Mouse (Mus musculus) forebrain, embryonic 16.5 days (tissue): ENCODE results near the gene Ncoa3. TPM values are rescaled to one million over a fixed set of nuclear protein-coding genes. Genes with fewer than 3 reads are reported as not detected.

Experiments
- ATAC-seq: fragments of 200-750 bp; cut with Nextera tagmentation; 2 replicates; pipeline ENCODE4 v1.8.0; 2017; ENCODE audit warnings: mild to moderate bottlenecking, moderate library complexity
- H3K27ac ChIP-seq: fragments of 300-500 bp; sonication (generic); 2 replicates; pipeline ENCODE4 v1.5.1; 2014; ENCODE audit warnings: low read length, control low read depth
- H3K27me3 ChIP-seq: fragments of 300-500 bp; sonication (generic); replicated peaks from 2 replicates; pipeline ENCODE4 v1.6.1; 2014; ENCODE audit warnings: low read length; ENCODE audit not compliant: control insufficient read depth, insufficient read depth
- H3K36me3 ChIP-seq: fragments of 300-500 bp; sonication (generic); 2 replicates; pipeline ENCODE4 v1.6.1; 2014; ENCODE audit not compliant: control insufficient read depth, insufficient read depth
- H3K4me1 ChIP-seq: fragments of 300-500 bp; sonication (generic); replicated peaks from 2 replicates; pipeline ENCODE4 v1.6.1; 2014; ENCODE audit warnings: low read length; ENCODE audit not compliant: control insufficient read depth, insufficient read depth
- H3K4me2 ChIP-seq: fragments of 300-500 bp; sonication (generic); 2 replicates; pipeline ENCODE4 v1.6.1; 2014; ENCODE audit warnings: mild to moderate bottlenecking, low read length, control low read depth
- H3K4me3 ChIP-seq: fragments of 300-500 bp; sonication (generic); replicated peaks from 2 replicates; pipeline ENCODE4 v1.5.1; 2014; ENCODE audit warnings: mild to moderate bottlenecking, low read length, control low read depth
- H3K9ac ChIP-seq: fragments of 300-500 bp; sonication (generic); replicated peaks from 2 replicates; pipeline ENCODE4 v1.6.1; 2014; ENCODE audit warnings: low read depth, low read length, control low read depth
- H3K9me3 ChIP-seq: fragments of 300-500 bp; sonication (generic); 2 replicates; pipeline ENCODE4 v1.6.1; 2016; ENCODE audit warnings: low read length; ENCODE audit not compliant: control insufficient read depth
- WGBS: fragments of 180-500 bp; shearing (Covaris S2); extraction: QIAGEN DNeasy Blood & Tissue Kit; methylation state at CpG from one replicate; pipeline ENCODE4 v1.1.7; 2014; 5-methylcytosine and 5-hydroxymethylcytosine counted together
- polyA plus RNA-seq: library from polyadenylated mRNA; unstranded; fragments of >200 nt; fragmentation: Nextera tagmentation; extraction: Ambion mirVana; gene quantifications from 2 replicates; pipeline ENCODE4 v1.2.1, GENCODE M21; 2015

The Ncoa3 gene
- polyA plus RNA-seq, 1 experiment from 2014 or later: 11.3 TPM

DNA sequence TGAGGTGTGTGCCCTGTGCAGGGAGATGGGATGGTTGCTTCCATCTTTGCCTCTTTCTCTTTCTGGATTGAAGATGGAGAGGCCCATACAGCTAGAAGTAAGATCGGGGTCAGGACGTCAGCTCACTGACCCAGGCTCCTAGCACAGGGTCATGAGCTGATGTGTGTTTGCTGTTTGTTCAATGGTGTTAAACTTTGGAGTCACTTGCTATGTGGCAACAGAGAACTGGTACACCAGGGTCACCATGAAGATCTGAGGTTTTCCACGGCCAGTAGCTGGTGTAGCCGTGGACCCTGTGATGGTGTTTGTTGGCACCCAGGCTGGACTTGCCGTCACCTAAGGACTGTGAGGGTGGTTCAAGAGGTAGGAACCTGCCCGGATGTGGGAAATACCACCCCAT, 100.0 kb downstream of the Ncoa3 start:
- H3K27me3 ChIP-seq: no peaks in the 10 kb centered on the region

DNA sequence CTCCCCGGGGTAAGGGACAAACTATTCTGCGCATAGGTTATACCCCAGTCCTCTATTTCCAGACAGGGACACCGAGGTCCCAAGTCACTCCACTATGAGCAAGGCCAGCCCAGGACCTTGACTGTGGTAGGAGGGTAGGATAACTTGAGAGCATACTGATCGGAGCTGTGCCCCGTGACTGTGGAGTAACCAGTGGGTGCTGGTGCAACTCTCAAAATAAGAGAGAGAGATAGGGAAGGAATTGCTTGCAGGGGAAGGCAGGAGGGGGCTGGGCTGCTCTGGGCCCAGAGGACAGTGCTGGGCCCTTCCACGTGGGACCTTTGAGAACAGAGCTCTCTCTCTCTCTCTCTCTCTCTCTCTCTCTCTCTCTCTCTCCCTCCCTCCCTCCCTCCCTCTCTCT, 103.9 kb downstream of the Ncoa3 start:
- peaks cover 6% of the 10 kb centered on the region; the same call in 1 of the 2 replicates for H3K4me1 ChIP-seq
- WGBS: 94% methylated on average over 6 of the region's 6 CpGs
- no peaks in the 10 kb centered on the region for H3K9me3 ChIP-seq
- no peaks in the 10 kb centered on the region for H3K27me3 ChIP-seq
- no peak overlapping the region for H3K9ac ChIP-seq
- H3K36me3 ChIP-seq: no peaks in the 10 kb centered on the region
- H3K4me3 ChIP-seq: no peak overlapping the region
- H3K4me2 ChIP-seq: no peak overlapping the region
- H3K27ac ChIP-seq: no peak overlapping the region
- no peak for ATAC-seq

More for the DNA sequence above, 100.0 kb downstream of the Ncoa3 start:
- no peak for ATAC-seq
- Histone ChIP-seq H3K27ac (no peak overlapping the region), H3K4me2 (no peak overlapping the region), H3K36me3 (no peaks in the 10 kb centered on the region), H3K4me3 (no peak overlapping the region), H3K4me1 (0 out of 2 replicates have a peak, but pooled peaks cover 5% of the 10 kb centered on the region), H3K9ac (no peak overlapping the region), H3K9me3 (no peaks in the 10 kb centered on the region)
- 96% methylated on average over 6 of the region's 6 CpGs for WGBS

DNA sequence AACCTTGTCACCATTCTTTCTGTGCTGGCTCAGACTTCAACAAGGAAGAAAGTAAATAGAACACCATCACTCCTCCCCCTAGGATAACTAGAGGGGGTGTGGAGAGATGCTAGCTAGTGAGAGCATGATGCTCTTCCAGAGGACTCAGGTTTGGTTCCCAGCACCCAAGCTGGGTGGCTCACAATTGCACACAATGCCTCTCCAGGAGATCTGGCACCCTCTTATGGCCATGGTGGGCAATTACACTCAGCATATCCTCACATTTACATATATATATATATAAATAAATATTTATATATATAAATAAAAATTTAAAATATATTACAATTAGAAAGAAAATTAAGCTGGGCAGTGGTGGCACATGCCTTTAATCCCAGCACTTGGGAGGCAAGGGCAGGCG, 104.4 kb downstream of the Ncoa3 start:
- H3K36me3 ChIP-seq: no peaks in the 10 kb centered on the region
- no peak overlapping the region for H3K4me2 ChIP-seq
- no peak for ATAC-seq
- no peaks in the 10 kb centered on the region for H3K9me3 ChIP-seq
- WGBS: 96% methylated on average over 1 of the region's 1 CpGs
- no peak overlapping the region for H3K27ac ChIP-seq
- H3K4me1 ChIP-seq: peaks cover 6% of the 10 kb centered on the region; the same call in 1 of the 2 replicates
- no peak overlapping the region for H3K4me3 ChIP-seq
- H3K9ac ChIP-seq: no peak overlapping the region
- no peaks in the 10 kb centered on the region for H3K27me3 ChIP-seq

DNA sequence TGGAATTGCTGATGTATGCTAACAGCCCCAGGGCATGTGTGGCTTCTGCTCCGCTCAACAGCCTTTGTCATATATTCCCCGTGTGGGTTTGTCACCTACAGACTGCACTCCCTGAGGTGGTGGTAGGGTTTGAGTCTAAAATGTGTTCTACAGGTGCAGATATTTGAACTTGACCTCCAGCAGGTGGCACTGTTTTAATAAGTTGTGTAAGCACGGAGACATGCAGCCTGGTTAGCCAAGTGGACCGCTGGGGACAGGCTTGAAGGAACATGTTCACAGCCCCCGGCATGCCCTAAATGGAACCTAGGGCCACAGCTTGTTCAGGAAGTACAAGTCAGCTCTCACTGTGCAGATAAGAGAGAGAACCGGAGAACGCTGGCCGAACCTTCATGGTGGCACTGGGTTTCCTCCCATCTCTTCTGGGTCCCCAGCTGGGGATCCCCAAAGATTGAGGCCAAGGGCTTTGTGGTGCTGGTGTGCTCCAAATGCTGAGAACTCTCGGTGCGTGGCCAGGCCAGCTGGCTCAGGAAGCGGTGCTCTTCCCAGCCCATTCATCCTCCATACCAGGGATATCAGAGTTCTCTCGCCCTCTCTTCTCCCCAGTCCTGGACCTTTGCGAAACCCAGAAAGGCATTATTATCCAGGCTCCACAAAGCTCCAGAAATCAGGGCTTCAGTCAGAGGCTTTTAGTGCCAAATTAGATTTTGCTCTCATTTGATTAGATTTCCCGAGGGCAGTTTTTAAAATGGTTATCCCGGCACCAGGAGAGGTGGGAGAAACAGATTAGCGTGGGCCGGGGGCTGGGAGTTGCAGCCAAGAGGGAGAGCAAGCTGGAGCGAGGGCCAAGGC, 105.2 kb downstream of the Ncoa3 start:
- H3K27ac ChIP-seq: no peak overlapping the region
- 80% methylated on average over 18 of the region's 18 CpGs for WGBS
- H3K27me3 ChIP-seq: no peaks in the 10 kb centered on the region
- peaks cover 6% of the 10 kb centered on the region; the same call in 1 of the 2 replicates for H3K4me1 ChIP-seq
- no peak overlapping the region for H3K4me3 ChIP-seq
- H3K9ac ChIP-seq: no peak overlapping the region
- H3K36me3 ChIP-seq: no peaks in the 10 kb centered on the region
- no peaks in the 10 kb centered on the region for H3K9me3 ChIP-seq
- ATAC-seq: no peak
- H3K4me2 ChIP-seq: no peak overlapping the region

DNA sequence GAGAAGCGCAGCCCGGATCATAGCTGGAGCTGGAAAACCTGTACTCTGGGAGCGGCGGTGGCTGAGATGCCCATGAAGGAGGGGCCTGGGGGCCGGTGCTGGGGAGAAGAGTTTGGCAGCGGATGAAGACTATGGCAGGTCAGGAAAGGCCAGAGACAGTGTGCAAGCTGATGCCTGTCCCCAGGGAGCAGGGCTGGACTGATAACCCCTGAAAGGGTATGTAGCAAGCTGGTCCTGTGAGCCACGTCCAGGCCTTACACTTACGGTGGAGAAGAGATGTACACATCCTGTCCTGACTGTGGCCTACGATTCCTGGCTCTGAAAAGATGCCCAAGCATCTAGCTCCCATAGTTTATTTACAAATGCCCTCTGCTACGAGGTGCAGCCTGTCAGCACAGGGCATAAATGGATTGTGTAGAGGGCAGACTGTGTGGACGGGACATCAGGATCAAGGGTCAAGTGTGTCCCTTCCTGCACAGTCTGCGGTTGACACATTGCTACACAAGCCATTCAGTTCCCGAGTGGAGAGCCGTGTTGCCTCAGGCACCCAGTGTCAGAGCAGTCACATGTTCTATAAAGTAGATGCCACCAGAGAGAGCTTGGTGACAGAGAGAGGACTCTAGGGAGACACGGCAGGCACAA, 106.0 kb downstream of the Ncoa3 start:
- Histone ChIP-seq H3K4me3 (no peak overlapping the region), H3K4me1 (peaks cover 6% of the 10 kb centered on the region; the same call in 1 of the 2 replicates), H3K27ac (no peak overlapping the region), H3K9ac (no peak overlapping the region), H3K4me2 (no peak overlapping the region), H3K9me3 (no peaks in the 10 kb centered on the region), H3K36me3 (no peaks in the 10 kb centered on the region), H3K27me3 (no peaks in the 10 kb centered on the region)
- WGBS: 84% methylated on average over 15 of the region's 15 CpGs
- no peak for ATAC-seq

DNA sequence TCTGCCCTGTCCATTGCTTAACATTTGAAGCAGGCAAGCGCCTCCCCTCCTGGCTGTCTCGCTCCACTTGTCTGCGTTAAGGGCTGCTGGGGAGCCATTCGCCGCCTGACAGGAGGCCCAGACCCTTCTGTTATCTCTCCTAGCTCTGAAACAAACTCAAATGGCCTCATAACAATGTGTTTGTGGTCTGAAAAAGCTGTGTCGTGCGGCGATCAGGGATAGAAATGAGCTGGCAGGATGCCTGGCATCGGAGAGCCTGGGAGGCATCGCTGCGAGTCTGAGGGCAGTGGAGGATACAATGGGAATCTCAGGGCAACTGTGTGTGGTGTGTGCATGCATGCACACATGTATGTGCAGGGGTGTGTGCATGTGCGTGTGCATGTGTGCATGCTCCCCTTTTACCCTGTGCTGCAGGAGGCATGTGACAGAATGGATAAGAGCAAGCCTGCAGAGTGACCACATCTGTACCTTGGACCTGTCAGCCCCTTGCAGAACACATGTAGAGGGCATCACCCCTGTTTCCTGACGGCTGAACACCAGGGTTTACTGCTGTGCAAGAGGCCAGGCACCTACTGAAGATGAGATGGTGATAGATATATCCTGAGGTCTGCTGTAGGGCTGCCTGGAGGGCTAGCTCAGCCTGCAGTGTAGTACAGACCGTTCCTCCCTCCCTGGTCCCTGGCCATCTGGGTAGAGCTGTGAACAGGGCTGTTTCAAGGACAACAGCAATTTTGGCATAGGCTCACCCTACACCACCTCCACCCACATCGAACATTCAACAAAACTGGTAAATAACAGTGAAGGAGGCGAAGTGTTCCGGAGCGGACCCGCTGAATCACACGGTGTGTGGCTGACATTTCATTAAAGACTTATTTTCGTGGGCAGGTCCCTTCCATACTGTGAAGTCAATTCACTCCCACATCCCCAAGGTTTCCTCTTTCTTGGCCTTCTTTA, 108.2 kb downstream of the Ncoa3 start:
- peaks cover 6% of the 10 kb centered on the region; the same call in 1 of the 2 replicates for H3K4me1 ChIP-seq
- H3K9ac ChIP-seq: no peak overlapping the region
- no peak overlapping the region for H3K4me3 ChIP-seq
- no peak overlapping the region for H3K4me2 ChIP-seq
- ATAC-seq: no peak; the same call in 1 of the 2 replicates
- no peaks in the 10 kb centered on the region for H3K36me3 ChIP-seq
- no peak overlapping the region for H3K27ac ChIP-seq
- WGBS: 57% methylated on average over 21 of the region's 21 CpGs
- no peaks in the 10 kb centered on the region for H3K9me3 ChIP-seq
- no peaks in the 10 kb centered on the region for H3K27me3 ChIP-seq

DNA sequence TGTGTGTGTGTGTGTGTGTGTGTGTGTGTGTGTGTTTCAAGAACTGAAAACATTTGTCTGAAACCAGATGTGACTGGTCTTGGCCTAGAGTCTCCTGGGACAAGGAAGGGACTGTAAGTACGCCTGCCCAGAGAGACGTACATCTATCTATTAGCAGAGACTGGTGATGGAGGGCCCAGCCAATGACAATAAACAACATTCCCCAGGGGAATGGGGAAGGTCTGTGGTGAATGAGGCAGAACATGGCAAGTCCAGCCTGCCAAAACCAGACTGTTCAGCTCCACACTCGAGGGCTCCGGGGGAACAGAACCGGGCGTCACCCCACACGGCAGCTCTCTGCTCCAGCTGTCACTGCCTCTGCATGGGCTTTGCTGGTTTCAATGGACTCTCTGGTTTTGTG, 110.5 kb downstream of the Ncoa3 start:
- Histone ChIP-seq H3K4me3 (no peak overlapping the region), H3K36me3 (no peaks in the 10 kb centered on the region), H3K27me3 (no peaks in the 10 kb centered on the region), H3K27ac (no peak overlapping the region), H3K4me2 (no peak overlapping the region), H3K4me1 (peaks cover 18% of the 10 kb centered on the region; the same call in 1 of the 2 replicates), H3K9me3 (no peaks in the 10 kb centered on the region), H3K9ac (no peak overlapping the region)
- 74% methylated on average over 7 of the region's 7 CpGs for WGBS
- no peak for ATAC-seq

DNA sequence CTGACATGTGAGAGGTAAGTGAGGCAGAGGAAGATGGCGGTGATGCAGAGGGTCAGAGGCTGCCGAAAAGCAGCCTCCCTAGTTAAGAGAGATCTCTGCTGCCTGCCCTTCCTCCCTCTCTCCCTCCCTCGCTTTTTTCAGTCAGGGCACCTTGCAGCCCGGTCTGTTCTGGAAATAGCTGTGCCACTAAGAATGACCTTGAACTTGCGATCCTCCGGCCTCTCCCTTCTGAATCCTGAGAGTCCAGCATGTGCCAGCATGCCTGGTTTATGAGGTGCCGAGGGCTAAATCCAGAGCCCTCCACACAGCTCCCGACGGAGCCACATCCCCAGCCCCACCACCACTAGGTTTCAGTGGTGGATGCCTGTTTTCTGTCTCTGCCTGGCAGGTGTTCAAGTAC, 113.5 kb downstream of the Ncoa3 start:
- Histone ChIP-seq H3K27ac (no peak overlapping the region), H3K9me3 (no peaks in the 10 kb centered on the region), H3K4me2 (no peak overlapping the region), H3K4me3 (no peak overlapping the region), H3K27me3 (no peaks in the 10 kb centered on the region), H3K36me3 (no peaks in the 10 kb centered on the region), H3K4me1 (peaks cover 20% of the 10 kb centered on the region; the same call in 1 of the 2 replicates), H3K9ac (no peak overlapping the region)
- WGBS: 78% methylated on average over 9 of the region's 9 CpGs
- no peak for ATAC-seq

DNA sequence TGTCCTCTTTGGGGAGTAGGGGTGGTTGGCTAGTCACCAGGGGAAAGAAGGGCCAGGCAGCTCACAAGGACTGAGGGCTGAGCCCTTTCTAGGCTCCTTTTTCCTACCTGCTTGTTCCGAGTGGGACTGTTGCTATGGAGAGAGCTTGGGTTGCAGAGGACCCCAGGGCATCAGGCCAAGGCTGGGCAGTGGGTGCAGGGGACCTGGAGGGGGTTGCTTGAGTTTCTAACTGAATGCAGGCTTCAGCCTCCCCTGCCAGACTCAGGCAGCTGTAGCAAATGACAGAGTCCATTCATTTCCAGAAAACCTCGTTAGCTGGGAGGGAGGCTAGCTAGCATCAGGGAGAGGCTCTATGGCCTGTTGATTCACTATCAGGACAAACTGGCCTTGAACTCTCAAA, 114.2 kb downstream of the Ncoa3 start:
- WGBS: 34% methylated on average over 2 of the region's 2 CpGs
- Histone ChIP-seq H3K9me3 (no peaks in the 10 kb centered on the region), H3K27ac (no peak overlapping the region), H3K36me3 (no peaks in the 10 kb centered on the region), H3K4me1 (peaks cover 20% of the 10 kb centered on the region; the same call in 1 of the 2 replicates), H3K9ac (no peak overlapping the region), H3K27me3 (no peaks in the 10 kb centered on the region), H3K4me2 (no peak overlapping the region), H3K4me3 (no peak overlapping the region)
- ATAC-seq: peak; percentile 53
